Mouse (Mus musculus) brain, embryonic 14.5 days (tissue): Measurements from ENCODE around the gene Cep72.
"Not testable (repeated sequence)": the region's sequence is repeated elsewhere in the genome, so short reads cannot be mapped to it uniquely, and the experiment has no call there.

Experiments
- CTCF ChIP-seq: fragments of 200-500 bp; IDR thresholded peaks from 2 replicates; pipeline ENCODE4 v1.5.1; 2012; ENCODE audit warnings: inconsistent platforms, mild to moderate bottlenecking, moderate library complexity, borderline replicate concordance; ENCODE audit not compliant: insufficient read depth, insufficient read length; ENCODE audit errors: extremely low read depth
- POLR2A ChIP-seq: fragments of 200-500 bp; IDR thresholded peaks from 2 replicates; pipeline ENCODE4 v1.6.1; 2012; ENCODE audit warnings: mild to moderate bottlenecking, inconsistent platforms, borderline replicate concordance; ENCODE audit not compliant: poor library complexity, insufficient read depth, insufficient read length, severe bottlenecking; ENCODE audit errors: extremely low read depth

GRCm38 (mm10) chr13:74008216-74008615 lies 53.9 kb downstream of the Cep72 start:
- not testable (repeated sequence) for TF ChIP-seq POLR2A, CTCF
